Mouse (Mus musculus) gastrocnemius, postnatal 25 days (tissue): ENCODE measurements around the gene Scoc. TPM values are rescaled to one million over a fixed set of nuclear protein-coding genes. Genes with fewer than 3 reads are reported as not detected.
"Not testable (repeated sequence)": the region's sequence is repeated elsewhere in the genome, so short reads cannot be mapped to it uniquely, and the experiment has no call there.

Experiments
- DNase-seq: peaks from one replicate; pipeline ENCODE4 v3.0.0; 2022
- long read RNA-seq, 2 experiments: library from polyadenylated mRNA; stranded (forward); transcript quantifications; one replicate each; pipeline ENCODE4 v2.0.0; 2021
- total RNA-seq, 2 experiments: library from RNA; stranded (reverse); gene quantifications; 1 replicate in 1 of 2; 2 replicates in 1 of 2; pipeline ENCODE4 v1.2.3; 2021

The Scoc gene
- total RNA-seq, result 10 to 100 TPM; 40.0 to 43.9 TPM
- long read RNA-seq, experiment 1, transcript Scoc-203 (4 exons, 409 nt), result major isoform, 26 of 37 reads
- long read RNA-seq, experiment 1, partial matches to known transcripts, result 1 of 37 reads
- long read RNA-seq, experiment 1, other reads (novel, unspliced or antisense), result 8 of 37 reads
- long read RNA-seq, experiment 2, transcript Scoc-203 (4 exons, 409 nt), result major isoform, 20 of 31 reads
- long read RNA-seq, experiment 2, partial matches to known transcripts, result 1 of 31 reads
- long read RNA-seq, experiment 2, other reads (novel, unspliced or antisense), result 8 of 31 reads

DNA sequence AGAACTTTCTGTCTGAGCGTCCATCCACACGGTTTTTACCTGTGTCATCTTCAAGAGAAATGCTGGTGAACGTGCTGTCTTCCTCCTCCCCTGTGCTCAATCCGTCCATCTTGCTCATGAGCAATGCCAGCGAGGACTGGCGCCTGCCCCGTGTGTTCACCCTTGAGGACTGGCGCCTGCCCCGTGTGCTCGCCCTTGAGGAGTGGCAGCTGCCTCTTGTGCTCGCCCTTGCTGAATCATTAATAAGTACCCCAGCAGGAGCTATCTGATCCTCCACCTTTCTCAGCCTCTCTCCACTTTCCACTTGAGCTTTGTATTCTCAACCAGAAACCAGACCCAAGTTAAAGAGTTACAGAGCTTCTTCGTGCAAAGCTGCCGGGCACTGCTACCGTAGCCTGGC is at the start of gene Scoc:
Scoc (minus strand) TSS at position 170 of the 400 bp plus-strand sequence.
- DNase-seq, result no peak

DNA sequence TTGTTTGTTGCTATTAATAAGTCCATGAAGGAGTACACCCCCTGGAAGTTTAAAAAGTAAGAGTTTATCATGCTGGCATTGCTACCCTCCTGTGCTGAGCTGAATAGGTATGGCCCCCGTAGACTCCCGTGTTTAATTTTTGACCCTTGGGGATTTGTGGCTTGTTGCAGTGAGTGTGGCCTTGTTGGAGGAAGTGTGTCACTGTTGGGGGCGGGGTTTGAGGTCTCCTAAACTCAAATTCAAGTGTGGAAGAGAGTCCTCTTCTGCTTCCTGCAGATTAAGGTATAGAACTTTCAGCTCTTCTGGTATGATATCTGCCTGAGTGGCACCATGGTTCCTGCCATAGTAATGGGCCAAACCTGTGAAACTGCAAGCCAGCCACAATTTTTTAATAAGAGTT is 1.4 kb upstream of the Scoc start:
- DNase-seq, result no peak

DNA sequence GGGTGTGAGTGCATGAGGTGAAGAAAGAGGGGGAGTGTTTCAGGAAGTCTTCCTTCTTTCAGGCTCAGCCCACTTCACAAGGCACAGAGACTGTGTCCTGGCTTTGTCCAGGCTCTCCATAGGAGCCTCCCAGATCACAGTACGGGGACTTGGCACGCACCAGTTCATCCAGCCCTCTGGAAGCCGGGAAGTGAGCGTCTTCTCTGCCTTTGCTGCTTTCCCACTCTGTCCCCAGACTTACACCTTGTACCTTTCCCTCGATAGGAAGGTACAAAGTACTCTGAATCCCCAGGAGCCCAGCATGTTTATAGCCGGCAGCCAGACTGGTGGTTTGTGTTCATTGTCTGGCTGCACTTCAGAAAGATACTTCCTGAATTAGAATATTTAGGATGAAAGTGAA is 1.1 kb downstream of the Scoc start:
- DNase-seq, result no peak

DNA sequence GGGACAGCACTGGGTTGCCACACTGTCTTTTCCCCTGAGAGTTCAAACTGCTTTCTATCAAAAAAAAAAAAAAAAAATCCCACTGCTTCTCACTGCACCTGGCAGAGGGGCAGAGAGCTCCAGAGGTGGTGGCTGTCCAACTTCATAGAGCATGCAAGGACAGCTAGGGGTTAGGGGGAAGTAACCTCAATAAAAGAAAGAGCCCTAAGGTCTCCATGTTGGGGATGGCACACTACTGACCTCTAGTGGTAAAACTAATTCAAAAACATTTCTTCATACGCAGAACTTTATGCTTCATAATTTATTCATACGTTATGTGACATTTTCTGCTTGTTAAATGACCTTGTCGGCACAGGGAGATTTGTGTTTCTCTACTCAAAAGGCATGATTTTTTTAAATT is 7.1 kb downstream of the Scoc start:
- DNase-seq, result no peak

DNA sequence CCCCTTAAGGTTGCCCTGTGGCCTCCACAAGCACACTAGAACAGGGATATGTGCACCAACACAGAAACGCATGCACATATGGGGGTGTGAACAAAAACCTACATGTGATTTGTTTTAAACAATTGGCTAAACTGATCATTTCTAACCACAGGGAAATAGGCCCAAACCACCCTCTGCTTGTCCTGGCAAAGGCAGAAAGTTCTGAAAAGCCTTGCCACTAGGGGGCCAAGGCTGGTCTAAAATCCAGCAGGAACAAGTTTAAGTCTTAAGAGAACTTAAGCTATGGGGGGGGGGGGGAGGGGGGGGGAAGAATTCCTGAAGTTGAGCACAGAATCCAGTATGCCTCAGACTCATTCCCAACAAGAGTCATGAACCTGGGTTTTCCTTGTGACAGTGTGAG is 8.2 kb downstream of the Scoc start:
- no peak for DNase-seq

DNA sequence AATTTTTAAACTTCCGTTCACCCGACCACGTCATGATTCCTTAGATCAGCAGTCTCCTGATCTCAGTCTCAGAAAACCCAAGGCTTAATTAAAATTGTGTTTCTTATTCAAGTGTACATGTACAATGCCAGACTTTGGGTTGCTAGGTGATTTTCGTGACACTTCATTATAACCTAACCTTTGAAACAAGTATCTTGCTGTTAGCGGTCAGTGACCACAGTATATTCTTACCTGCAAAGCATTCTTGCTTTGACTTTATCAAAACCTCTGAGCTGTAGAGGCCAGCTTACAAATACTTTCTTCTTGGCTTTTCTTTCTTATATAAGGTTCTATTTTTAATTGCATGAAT is 15.2 kb downstream of the Scoc start:
- no peak for DNase-seq

DNA sequence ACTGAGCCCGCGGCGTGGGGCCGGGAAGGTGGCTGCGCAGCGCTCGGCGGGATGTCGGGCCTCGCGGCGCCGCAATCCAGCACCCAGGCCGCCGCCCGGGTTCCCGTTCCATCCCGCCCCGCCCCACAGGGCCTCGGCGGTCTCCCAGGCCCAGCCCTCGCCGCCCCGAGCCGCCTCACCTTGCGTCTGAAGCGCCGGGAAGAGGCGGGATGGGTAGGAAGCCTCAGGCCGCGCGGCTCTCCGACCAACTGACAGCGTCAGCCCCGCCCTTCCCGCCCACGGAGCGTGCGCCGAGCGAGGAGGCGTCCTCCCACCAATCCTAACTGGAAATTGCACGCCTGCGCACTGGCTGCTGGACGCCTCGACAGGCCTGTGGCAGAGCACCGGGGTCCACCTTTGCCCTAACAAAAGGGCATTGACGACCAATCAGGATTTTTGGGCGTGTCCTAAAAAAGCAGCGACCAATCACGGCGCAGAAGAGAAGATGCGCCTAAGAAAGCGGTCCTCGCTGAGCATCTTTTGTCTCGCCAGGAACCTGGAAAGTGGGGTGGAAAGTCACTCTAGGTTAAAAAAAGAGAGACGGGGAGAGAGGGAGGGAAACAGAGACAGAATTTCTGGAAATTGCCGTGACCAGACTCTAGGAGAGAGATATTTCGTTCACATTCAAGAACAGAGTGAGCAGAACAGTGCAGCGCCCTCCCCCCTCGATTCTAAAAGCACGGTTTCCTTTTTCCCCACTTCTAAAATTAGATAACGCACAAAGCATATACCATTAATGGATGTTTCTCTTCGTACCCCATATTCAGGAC is 15.7 kb downstream of the Scoc start:
- DNase-seq, result peak; percentile 99

DNA sequence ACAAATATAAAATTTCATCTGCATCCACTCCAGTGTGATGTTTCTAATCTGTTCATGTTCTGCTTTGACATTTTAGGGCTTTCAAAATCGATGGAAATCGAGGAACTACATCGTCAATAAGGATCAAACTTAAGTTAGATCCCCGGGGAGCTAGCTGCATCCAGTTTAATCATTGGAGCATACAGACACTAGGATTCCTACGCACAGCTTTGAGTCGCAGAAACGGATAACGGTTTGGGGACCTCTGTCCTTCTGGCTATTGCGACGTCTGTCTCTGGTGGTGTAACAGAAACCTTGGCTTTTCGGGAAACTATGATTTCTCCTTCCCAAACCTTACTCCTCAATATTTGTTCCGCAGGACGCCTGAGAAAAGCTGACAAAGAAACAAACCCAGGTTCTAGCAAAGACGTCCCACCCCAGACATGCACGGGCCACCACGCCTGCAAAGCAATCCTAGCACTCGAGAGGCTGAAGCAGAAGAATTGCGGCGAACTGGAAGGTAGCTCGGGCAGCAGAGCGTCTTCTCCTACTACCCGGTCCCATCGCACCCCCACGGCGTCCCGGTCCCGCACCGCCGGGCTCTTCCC is 16.4 kb downstream of the Scoc start:
- DNase-seq, result no peak

DNA sequence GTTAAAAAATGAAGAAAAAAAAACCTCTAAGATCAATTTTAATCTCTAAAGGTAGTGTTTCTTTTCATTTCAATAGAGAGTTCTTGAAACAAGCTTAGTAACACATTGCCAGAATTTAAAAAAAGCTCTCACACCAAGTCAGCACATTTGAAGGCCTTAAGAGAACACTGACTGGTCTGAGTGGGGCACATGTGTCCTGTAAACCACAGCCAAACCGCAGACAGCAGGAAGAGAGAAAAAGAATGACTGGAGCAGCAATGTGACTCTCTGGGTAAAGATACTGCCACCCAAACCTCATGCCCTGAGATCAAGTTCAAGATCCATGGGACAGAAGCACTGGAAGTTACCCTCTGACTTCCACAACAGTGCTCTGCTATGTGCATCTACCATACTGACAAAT is 21.1 kb downstream of the Scoc start:
- DNase-seq, result no peak

DNA sequence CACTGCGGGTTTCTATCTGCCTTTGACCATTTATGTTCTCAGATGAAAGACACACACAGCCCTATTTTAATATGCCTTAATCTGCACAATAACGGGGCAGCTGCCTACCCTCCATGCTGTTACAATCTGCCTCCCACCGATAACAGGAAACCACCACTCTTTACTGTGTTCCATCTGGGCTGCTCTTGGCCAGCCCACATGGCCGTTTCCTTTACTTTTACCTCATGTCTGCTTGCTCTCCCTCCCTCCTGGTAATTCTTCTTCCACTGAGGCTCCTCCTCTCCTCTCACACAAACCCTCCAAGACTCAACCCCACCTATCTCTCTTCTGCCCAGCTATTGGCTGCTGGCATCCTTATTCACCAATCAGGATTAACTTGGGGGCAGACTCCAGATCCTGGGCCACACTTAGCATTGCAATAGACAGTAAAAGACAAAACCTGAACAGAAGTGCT is 29.1 kb downstream of the Scoc start:
- DNase-seq, result no peak

DNA sequence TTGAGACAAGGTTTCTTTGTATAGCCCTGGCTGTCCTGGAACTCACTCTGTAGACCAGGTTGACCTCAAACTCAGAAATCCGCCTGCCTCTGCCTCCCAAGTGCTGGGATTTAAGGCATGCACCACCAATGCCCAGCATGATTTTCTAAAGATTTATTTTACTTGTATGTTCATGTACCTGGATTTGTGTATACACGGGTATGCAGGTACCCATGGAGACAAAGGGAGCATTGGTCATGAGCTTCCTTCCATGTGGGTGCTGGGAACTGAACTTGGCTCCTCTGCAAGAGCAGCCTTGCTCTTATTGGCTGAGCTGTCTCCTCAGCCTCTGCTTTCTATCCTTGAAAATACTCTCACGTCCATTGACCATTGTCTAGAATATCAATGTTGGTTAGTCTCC is 29.6 kb downstream of the Scoc start:
- not testable (repeated sequence) for DNase-seq

DNA sequence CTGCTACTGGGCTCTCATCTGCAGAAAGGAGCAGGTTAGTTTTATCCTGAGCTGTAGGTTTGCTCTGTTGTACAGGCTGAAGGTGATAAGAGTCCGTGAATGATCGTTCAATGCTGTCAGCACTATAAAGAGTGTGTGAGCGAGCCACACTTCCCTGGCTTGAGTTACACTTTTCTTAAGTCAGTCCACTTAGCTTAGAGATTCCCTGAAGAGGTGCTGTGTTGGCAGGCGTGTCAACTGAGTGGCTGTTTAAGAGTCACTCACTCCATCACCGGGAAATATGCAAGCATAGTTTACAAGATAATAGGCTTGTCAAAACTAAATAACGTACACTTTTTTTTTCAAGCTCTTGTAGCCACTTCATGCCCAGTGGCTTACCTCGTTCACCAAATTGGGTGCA is 31.2 kb downstream of the Scoc start:
- DNase-seq, result no peak

DNA sequence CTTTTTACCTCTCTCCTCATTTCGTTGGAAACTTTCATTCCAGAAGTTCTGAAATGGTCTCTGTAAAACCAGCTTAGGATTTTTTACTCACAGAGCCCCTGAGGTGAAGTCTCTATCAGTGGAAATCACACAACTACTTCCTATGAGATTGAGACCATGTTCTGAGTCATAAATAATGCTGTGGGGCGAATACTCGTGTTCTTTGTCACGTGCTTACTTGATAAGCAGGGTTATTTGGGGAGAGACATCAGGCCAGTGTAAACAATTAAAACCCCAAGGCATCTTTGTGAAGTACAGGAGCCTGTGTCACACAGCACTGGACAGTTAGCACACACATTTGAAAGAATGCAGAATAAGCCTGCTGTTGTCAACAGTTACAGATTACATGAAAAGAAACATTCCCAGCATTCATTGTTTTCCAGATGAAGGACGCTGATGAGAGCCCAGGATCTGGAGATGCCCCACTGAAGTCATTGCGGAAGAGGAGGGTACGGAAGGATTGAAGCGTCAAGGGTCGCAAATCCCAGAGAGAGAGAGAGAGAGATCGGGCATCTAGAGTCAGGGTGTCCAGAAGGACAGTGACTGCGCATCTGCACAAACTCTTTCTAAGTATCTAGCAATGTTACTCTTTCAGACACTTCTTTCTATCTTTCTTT is 32.0 kb downstream of the Scoc start:
- no peak for DNase-seq

DNA sequence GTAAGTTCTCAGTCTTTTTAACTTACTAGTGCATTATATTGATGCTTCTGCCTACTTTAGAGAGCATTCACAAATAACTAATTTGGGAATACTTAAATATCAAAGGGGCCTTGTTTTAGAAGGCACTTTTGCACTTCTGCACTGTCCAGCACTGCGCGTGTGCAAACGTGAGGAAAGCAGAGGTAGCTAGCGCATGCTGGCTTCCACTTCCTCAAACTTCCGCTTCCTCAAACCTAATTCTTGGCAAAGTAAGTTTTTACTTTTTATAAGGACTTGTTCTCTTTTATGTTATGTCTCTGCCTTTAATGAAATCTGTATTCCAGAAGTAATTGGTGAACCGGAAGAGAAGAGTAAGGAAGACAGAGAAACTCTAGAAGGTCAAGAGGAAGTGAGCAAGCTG is 33.0 kb downstream of the Scoc start:
- no peak for DNase-seq

DNA sequence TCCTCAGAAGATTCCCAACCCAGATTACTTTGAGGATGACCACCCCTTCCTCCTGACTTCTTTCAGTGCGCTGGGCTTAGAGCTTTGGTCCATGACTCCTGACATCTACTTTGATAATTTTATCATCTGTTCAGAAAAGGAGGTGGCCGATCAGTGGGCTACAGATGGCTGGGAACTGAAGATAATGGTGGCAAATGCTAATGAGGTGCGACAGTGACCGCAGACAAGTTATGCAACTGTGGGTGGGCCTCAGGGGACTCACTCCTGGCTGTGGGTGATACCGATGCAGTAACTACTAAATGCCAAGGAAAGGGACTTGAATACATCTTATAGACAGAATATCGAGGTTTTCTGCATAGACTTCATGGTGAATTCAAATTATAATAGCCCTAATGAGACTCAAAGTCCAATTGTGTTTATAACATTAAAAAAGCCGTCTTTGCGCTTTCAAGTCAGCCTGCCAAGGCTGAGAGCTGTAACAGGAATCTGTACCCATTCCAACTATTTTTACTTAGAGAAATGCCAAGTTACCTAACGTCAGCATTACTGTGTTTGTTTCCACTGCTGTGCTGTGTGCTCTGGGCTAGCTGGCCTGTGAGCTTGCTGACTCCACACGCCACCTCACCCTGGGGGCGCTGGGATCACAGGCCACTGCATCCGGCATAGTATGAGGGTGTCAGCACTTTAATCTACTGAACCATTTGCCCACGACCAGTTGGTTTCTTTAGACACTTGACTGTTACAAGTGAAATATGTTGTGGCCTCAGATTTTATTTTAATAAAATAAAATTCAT is 35.0 kb downstream of the Scoc start:
- no peak for DNase-seq

DNA sequence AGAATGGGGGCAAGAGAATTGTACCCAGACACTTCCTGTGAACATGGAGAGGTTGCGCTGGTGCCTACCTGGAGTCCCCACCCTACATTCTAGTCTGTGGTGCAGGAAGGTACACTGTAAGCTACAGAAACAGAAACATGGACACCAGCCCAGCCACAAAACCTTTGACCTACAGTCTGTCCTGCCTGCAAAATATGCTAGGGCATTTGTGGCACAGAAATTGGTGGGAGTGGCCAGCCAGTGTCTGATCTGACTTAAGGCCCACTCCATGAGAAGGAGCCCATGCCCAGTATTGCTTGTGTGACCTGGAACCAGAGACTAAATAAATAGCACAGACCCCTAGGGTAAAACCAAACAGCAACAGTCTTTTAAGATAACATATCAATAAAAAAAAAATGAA is 36.8 kb downstream of the Scoc start:
- no peak for DNase-seq

DNA sequence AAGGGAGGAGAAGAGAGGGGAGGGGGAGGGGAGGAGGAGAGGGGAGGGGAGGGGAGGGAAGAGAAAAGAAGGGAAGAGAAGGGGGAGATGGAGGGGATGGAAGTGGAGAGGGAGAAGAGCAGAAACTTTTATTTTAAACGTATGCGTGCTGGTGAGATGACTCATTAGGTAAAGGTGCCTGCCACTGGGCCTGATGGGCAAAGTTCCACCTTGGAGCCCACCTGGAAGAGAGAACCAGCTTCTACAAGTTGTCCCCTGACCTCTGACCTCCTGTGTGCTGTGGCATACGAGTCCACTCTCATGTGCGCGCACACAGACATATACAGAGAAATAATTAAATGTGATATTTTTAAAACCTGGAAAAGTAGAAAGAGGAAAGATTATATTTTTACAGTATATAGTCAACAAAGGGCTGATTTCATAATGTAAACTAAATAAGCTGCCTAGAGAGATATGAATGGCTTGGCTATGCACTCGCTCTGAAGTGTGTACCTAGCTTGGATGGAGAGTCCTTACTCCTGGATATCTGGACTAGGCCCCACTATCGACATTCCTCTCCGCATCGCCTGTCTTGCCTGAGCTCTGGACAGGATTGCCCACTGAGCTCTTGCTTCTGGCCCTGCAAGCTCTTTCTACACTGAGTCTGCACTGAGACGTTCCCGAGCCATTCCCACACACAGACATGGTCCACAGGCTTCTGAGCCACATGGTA is 39.2 kb downstream of the Scoc start:
- DNase-seq, result no peak

DNA sequence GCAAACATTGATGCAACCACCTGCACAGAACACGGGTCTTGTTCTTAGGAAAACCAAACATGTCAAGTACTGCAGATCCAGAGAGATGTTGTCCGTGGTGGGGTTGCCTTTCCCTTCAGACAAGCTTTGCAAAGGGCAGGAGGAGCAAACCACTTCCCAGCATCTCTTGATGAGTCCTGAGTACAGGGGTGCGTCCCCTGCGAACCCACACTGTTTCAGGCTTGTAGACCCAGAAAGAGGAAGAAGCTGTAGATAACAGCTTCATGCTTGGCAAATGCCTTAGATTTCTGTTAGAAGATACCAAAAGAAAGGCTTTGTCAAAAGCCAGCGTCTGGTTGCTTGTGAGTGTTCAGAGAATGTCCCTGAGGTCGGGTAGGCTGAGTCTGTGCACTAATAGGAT is 40.2 kb downstream of the Scoc start:
- no peak for DNase-seq

DNA sequence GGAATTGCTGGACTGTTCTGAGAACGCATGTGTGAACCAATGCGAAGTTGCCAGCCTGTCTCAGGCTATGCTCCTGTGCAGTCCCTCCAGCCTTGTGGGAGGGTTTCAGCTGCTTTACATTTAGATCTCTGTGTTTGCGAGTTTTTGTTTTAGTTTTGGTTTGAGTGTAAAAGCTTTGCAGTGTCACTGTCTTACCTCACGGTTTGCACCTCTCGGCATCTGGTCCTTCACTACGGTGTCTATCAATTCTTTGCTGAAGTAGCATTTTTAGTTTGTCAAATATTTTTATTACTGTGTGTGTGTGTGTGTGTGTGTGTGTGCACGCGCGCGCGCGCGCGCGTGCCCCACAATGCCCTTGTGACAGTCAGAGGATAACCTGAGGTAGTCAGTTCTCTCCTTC is 41.3 kb downstream of the Scoc start:
- DNase-seq, result no peak

DNA sequence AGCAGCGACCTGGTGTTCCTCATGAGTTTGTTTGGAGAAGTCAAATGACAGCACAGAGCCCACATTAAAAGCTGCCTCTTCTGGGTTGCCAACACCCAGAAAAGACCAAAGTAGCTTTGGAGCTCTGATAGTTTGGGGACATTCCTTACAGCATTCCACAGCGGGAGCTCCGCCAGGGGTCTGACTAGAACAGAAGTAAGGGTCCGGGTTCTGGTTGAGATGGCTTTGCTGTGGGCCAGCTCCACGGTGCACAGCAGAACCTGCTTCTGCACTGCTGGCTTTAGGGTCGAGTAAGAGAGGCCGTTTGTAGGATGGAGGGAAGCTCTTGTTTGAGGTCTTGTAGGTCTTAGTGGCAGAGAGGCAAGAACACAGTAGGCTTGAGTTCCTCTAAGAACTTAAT is 49.7 kb downstream of the Scoc start:
- DNase-seq, result no peak

DNA sequence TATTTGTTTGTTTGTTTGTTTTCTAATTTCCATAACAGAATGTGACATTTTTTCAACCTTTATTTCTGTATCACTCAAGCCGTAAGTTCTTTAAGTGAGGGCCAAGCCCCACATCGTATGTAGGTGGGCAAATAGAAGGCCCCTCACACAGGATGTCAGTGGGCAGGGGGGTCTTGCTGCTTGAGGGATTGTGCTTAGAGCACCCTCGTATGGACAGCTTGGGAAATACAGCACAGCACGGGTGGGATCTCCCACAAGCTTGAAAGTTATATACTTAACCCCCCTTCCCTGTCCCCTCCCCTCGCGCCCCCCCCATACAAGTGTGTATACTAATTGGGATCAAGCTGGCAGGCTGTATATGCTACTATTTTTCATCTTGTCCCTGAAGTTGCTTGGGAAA is 51.4 kb downstream of the Scoc start:
- DNase-seq, result no peak

DNA sequence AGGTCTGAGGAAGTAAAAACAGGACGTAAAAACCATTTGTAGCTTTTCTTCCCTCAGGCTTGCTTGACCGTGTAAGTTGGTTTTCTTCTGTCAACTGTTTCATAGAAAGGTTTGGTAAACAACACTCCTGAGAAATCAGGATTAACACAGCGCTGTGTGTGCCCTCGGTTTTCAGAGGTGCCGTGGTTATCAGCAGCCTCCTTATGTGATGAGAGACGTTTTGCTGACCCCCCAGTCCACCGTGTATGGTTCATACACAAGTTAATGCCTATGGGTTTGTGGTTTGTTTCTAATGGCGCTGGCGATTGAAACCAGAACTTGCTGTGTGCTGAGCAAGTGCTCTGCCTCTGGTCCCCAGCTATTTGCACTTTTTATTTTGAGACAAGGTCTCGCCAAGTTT is 52.6 kb downstream of the Scoc start:
- no peak for DNase-seq
